Mouse (Mus musculus): ENCODE results near the gene Rpl3.

Gene Rpl3

GRCm38 (mm10) chr15:80115256-80115655, 23.6 kb upstream of the Rpl3 start:
- DNase-seq (ENCODE audit: low spot score in 2 of 2), result no peak

GRCm38 (mm10) chr15:80114414-80114813, 22.7 kb upstream of the Rpl3 start:
- DNase-seq (ENCODE audit: low spot score in 2 of 2), result no peak

GRCm38 (mm10) chr15:80112499-80112898, 20.8 kb upstream of the Rpl3 start:
- no peak for DNase-seq (ENCODE audit: low spot score in 2 of 2)

- DNase-seq (ENCODE audit: low spot score in 2 of 2), result no peak
Measured at GRCm38 (mm10) chr15:80111436-80111835, 19.8 kb upstream of the Rpl3 start.

GRCm38 (mm10) chr15:80107575-80107974, 15.9 kb upstream of the Rpl3 start:
- no peak for DNase-seq (ENCODE audit: low spot score in 2 of 2)

- no peak for DNase-seq (ENCODE audit: low spot score in 2 of 2)
Measured at GRCm38 (mm10) chr15:80107143-80107542, 15.5 kb upstream of the Rpl3 start.

- DNase-seq (ENCODE audit: low spot score in 2 of 2), result no peak
Measured at GRCm38 (mm10) chr15:80105490-80106410, 14.1 kb upstream of the Rpl3 start.

- DNase-seq (ENCODE audit: low spot score in 2 of 2), result no peak
Measured at GRCm38 (mm10) chr15:80102495-80102894, 10.8 kb upstream of the Rpl3 start.

GRCm38 (mm10) chr15:80101503-80101902, 9.8 kb upstream of the Rpl3 start:
- DNase-seq (ENCODE audit: low spot score in 2 of 2), result no peak

GRCm38 (mm10) chr15:80100871-80101270, 9.2 kb upstream of the Rpl3 start:
- no peak for DNase-seq (ENCODE audit: low spot score in 2 of 2)

GRCm38 (mm10) chr15:80100196-80100595, 8.5 kb upstream of the Rpl3 start:
- no peak for DNase-seq (ENCODE audit: low spot score in 2 of 2)

GRCm38 (mm10) chr15:80099477-80099876, 7.8 kb upstream of the Rpl3 start:
- no peak for DNase-seq (ENCODE audit: low spot score in 2 of 2)

- DNase-seq (ENCODE audit: low spot score in 2 of 2), result no peak
Measured at GRCm38 (mm10) chr15:80098809-80099208, 7.1 kb upstream of the Rpl3 start.

GRCm38 (mm10) chr15:80097999-80098461, 6.4 kb upstream of the Rpl3 start:
- no peak for DNase-seq (ENCODE audit: low spot score in 2 of 2)

GRCm38 (mm10) chr15:80096946-80097881, 5.5 kb upstream of the Rpl3 start:
- no peak for DNase-seq (ENCODE audit: low spot score in 2 of 2)

- DNase-seq (ENCODE audit: low spot score in 2 of 2), result no peak
Measured at GRCm38 (mm10) chr15:80096406-80096805, 4.7 kb upstream of the Rpl3 start.

GRCm38 (mm10) chr15:80095596-80095995, 3.9 kb upstream of the Rpl3 start:
- no peak for DNase-seq (ENCODE audit: low spot score in 2 of 2)

GRCm38 (mm10) chr15:80094201-80094600, 2.5 kb upstream of the Rpl3 start:
- DNase-seq (ENCODE audit: low spot score in 2 of 2), result peak in 1 of 2 experiments; percentile 41

- no peak for DNase-seq (ENCODE audit: low spot score in 2 of 2)
Measured at GRCm38 (mm10) chr15:80092599-80092998, 931 bp upstream of the Rpl3 start.

- no peak for DNase-seq (ENCODE audit: low spot score in 2 of 2)
Measured at GRCm38 (mm10) chr15:80092041-80092441, 373 bp upstream of the Rpl3 start.

GRCm38 (mm10) chr15:80090741-80091120, 937 bp downstream of the Rpl3 start:
- no peak for DNase-seq (ENCODE audit: low spot score in 2 of 2)

- DNase-seq (ENCODE audit: low spot score in 2 of 2), result no peak
Measured at GRCm38 (mm10) chr15:80090155-80090554, 1.5 kb downstream of the Rpl3 start.
